Mouse (Mus musculus) heart, postnatal 14 days (tissue): ENCODE results near the gene Mfap3. TPM values are rescaled to one million over a fixed set of nuclear protein-coding genes. Genes with fewer than 3 reads are reported as not detected.

Experiments
- DNase-seq, 2 experiments: peaks; one replicate each; pipeline ENCODE4 v3.0.0; 2021 to 2022
- intact Hi-C: fragments of 180-260 bp; cut with DNase I; formaldehyde crosslinking; loops from one replicate; pipeline ENCODE4 v1.15.1; 2025
- total RNA-seq, 2 experiments: library from RNA; stranded (reverse); gene quantifications; 2 replicates each; pipeline ENCODE4 v1.2.3; 2021

The Mfap3 gene
- total RNA-seq, 2 experiments from 2014 or later = 17.6 to 18.7 TPM

DNA sequence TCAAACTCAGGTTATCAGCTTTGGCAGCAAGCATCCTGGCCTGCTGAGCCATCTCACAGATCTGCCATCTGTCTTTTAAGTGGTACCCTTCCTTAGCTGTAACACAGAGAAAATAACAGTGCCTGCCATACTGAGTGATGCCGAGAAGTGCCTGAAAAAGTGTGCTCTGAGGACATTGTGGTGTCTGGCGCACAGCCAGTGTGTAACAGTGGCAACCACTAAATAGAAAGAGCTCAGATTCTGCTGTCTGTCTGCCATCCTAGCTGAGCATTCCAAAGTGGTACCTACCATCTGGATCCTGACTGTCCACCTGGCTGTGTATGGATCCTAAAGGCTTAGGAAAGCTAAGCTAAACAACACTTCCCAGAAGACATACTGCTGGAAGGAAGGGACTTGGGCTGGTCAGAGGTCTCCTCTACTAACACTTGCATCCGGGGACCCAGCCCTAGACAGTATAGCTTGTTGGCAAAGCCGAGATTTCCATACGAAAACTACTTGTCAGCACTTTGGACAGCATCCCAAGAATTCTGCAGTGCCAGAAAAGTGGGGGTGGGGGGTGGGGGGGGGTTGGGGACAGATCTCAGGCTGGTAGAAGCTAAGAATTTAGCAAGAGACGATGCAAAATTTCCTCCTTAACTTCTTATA lies 58.5 kb downstream of the Mfap3 start:
- intact Hi-C loops = no loop called here

DNA sequence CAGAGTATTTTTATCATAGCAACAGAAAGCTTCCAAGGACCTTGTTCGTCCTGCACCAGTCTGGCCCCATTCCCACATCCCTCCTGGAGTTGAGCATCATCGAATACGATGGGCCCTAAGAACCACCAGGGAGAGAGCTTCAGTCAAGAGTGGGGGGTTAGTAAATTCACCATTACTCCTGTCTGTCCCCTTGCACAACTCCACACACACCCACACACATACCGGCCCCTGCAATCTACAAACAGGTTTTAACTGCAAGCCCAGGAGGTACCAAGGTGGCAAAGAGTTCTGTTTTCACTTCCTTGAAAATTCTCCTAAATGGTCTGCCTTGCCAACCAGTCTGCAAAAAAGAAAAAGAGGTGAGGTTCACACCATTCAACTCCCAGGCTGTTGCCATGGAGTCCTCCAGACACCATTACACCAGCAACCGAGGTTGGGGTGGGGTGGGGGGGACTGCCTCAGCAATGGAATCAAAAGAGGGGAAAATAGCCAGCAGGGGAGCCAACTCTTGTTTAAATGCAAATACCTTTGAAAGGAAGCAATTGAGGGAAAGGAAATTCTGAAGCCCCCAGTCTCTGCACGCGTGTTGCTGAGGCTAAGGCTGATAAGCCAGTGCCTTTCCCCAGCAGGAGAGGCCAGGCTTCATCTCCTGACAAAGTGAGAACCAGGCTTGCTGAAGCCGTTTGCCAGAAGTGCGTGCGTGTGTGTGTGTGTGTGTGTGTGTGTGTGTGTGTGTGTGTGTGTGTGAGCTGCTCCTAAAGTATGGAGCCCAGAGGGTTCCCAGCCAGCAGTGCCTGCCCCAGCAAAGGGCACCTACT lies 64.6 kb downstream of the Mfap3 start:
- intact Hi-C loops = no loop called here

More for the DNA sequence above, 58.5 kb downstream of the Mfap3 start:
- no peak for DNase-seq

More for the DNA sequence above, 64.6 kb downstream of the Mfap3 start:
- no peak for DNase-seq

Other genes with a start within 250 kb of the Mfap3 start
- gene Fam114a2, start within 50 bp of the Mfap3 start, total RNA-seq = 10 to 100 TPM; 41.5 to 42.8 TPM
- gene Galnt10, start 126.8 kb downstream of the Mfap3 start, total RNA-seq = 10 to 100 TPM; 11.1 to 12.8 TPM